Mouse (Mus musculus) E14TG2a.4 (cell line): Measurements from ENCODE around the gene Mrgprd.
A peak's percentile ranks its signal among the peaks of the same experiment; 100 is the strongest.

Experiments
- H3K27me3 ChIP-seq: 2 replicates; pipeline ENCODE4 v1.6.1; 2014; ENCODE audit warnings: low read length, control low read depth; ENCODE audit not compliant: insufficient read depth
- H3K36me3 ChIP-seq: 2 replicates; pipeline ENCODE4 v1.6.1; 2014; ENCODE audit warnings: low read length, control low read depth; ENCODE audit not compliant: insufficient read depth
- H3K4me1 ChIP-seq: replicated peaks from 2 replicates; pipeline ENCODE4 v1.6.1; 2014; ENCODE audit warnings: low read depth, low read length, control low read depth
- H3K4me3 ChIP-seq: replicated peaks from 2 replicates; pipeline ENCODE4 v1.5.1; 2014; ENCODE audit warnings: mild to moderate bottlenecking, low read length
- H3K9me3 ChIP-seq: 2 replicates; pipeline ENCODE4 v1.6.1; 2014; ENCODE audit warnings: low read length, control low read depth
- CTCF ChIP-seq: conservative IDR thresholded peaks from 2 replicates; pipeline ENCODE4 v1.5.1; 2014; ENCODE audit warnings: low read length
- NANOG ChIP-seq: IDR thresholded peaks from 2 replicates; pipeline ENCODE4 v1.6.1; 2014; ENCODE audit warnings: borderline replicate concordance, low read length, mixed read lengths
- POU5F1 ChIP-seq: IDR thresholded peaks from 2 replicates; pipeline ENCODE4 v1.6.1; 2014; ENCODE audit warnings: low read length, borderline replicate concordance

Mrgprd gene

GRCm38 (mm10) chr7:145314785-145315411 lies at the start of gene Mrgprd:
TSS of gene Mrgprd (plus strand) at chr7:145314835.
- TF ChIP-seq POU5F1, result no peak
- no peak for TF ChIP-seq NANOG
- TF ChIP-seq CTCF, result no peak
- Histone ChIP-seq H3K4me3 (no peak within 1 kb of the TSS), H3K4me1 (no peaks in the 10 kb centered on the region), H3K27me3 (peaks cover 13% of the 10 kb centered on the region; the same call in 1 of the 2 replicates), H3K36me3 (no peaks in the 10 kb centered on the region), H3K9me3 (no peaks in the 10 kb centered on the region)

- H3K36me3 ChIP-seq, result peaks cover 91% of the 10 kb centered on the region
- H3K9me3 ChIP-seq, result no peaks in the 10 kb centered on the region
- no peaks in the 10 kb centered on the region for H3K27me3 ChIP-seq
- H3K4me3 ChIP-seq, result no peak overlapping the region
- TF ChIP-seq POU5F1 (no peak), CTCF (no peak), NANOG (no peak)
- peaks cover 14% of the 10 kb centered on the region for H3K4me1 ChIP-seq
These were observed 48.6 kb upstream of the Mrgprd start for GRCm38 (mm10) chr7:145266011-145266410.

DNA sequence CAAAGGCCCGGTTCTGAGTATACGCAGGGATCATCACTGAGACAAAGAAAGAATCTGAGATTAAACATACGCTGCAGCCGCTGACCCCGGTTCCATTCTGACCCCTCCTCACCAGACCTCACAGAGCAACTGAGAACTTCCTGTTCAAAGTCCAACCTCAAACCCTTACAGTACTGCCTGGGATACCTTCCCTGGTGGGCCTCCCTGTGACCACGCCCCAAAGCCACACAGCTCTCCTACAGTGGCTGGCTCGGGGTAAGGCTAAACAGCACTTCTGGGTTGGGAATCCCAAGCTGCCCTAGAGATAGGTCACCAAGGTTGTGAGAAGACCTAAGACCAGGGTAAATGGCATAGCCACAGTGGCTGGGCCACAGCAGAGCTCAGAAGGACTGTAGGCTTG lies 45.7 kb upstream of the Mrgprd start:
- H3K4me3 ChIP-seq, result no peak overlapping the region
- TF ChIP-seq POU5F1, result no peak
- no peak for TF ChIP-seq NANOG
- TF ChIP-seq CTCF, result no peak
- no peaks in the 10 kb centered on the region for H3K27me3 ChIP-seq
- H3K9me3 ChIP-seq, result peaks cover 10% of the 10 kb centered on the region
- peaks cover 98% of the 10 kb centered on the region for H3K36me3 ChIP-seq
- peaks cover 14% of the 10 kb centered on the region for H3K4me1 ChIP-seq

DNA sequence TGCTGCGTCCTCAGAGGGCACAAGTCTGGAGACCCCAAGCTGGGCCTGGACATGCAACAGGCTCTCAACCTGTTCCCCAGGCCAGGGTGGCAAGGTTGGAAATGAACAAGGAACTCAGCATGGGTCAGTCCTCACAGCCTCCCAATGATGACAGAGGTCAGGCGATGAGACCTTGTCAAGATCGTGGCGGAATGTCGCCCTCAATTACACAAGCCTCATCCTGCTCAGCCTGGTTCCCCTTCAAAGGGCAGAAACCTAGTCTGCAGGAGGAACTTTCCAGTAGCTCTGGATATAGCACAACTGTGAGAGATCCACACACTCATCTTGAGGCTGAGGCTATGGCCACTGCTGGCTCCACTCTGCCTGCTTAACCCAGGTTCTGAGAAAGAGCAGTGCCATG lies 43.7 kb upstream of the Mrgprd start:
- peaks cover 15% of the 10 kb centered on the region for H3K9me3 ChIP-seq
- no peak for TF ChIP-seq NANOG
- no peak overlapping the region for H3K4me3 ChIP-seq
- H3K27me3 ChIP-seq, result no peaks in the 10 kb centered on the region
- H3K36me3 ChIP-seq, result peaks cover 98% of the 10 kb centered on the region
- peaks cover 14% of the 10 kb centered on the region for H3K4me1 ChIP-seq

DNA sequence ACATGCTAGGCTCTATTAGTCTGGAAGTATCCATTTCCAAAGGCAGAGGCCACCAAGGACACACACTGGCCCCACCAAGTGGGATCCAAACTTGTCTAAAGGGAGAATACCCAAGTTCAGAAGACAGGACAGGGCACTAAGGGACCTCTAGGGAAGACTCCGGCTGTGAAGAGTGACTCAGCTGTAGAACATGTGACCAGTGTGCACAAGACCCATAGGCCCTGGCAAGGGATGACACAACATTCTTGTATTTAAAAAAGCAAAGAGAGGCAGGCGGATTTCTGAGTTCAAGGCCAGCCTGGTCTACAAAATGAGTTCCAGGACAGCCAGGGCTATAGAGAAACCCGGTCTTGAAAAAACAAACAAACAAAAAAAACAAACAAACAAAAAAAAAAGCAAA lies 39.1 kb upstream of the Mrgprd start:
- Histone ChIP-seq H3K9me3 (peaks cover 15% of the 10 kb centered on the region), H3K27me3 (no peaks in the 10 kb centered on the region), H3K36me3 (peaks cover 98% of the 10 kb centered on the region), H3K4me3 (no peak overlapping the region), H3K4me1 (peaks cover 8% of the 10 kb centered on the region)
- TF ChIP-seq CTCF (no peak), POU5F1 (no peak), NANOG (no peak)

DNA sequence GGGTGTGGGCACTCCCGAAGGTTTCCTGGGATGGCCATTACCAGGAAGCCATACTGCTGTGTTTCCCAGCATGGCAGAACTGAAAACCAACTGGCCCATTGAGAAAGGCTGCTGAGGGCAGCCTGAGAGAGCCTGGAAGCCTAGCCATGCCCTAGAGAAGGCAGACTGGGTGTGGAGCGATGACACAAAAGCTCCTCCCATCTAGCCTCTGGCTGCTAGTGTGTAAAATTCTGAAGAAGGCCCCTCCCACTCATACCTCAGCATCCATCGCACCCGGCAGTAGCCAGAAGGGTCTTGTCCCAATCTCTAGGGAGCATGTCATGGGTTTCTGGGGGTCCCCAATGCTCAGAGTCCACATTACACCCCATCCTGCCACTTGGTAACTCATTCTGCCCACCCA lies 33.2 kb upstream of the Mrgprd start:
- Histone ChIP-seq H3K27me3 (no peaks in the 10 kb centered on the region), H3K9me3 (no peaks in the 10 kb centered on the region), H3K36me3 (peaks cover 54% of the 10 kb centered on the region), H3K4me3 (peak overlapping the region; percentile 32; the same call in 1 of the 2 replicates), H3K4me1 (peaks cover 60% of the 10 kb centered on the region)
- TF ChIP-seq CTCF (no peak), NANOG (no peak), POU5F1 (no peak)

GRCm38 (mm10) chr7:145283041-145283440 lies 31.6 kb upstream of the Mrgprd start:
- H3K27me3 ChIP-seq, result no peaks in the 10 kb centered on the region
- TF ChIP-seq CTCF (no peak), NANOG (no peak), POU5F1 (no peak)
- peaks cover 38% of the 10 kb centered on the region for H3K36me3 ChIP-seq
- no peaks in the 10 kb centered on the region for H3K9me3 ChIP-seq
- peak overlapping the region; percentile 81 for H3K4me3 ChIP-seq
- H3K4me1 ChIP-seq, result peaks cover 73% of the 10 kb centered on the region

- H3K27me3 ChIP-seq, result no peaks in the 10 kb centered on the region
- H3K4me1 ChIP-seq, result peaks cover 73% of the 10 kb centered on the region
- no peaks in the 10 kb centered on the region for H3K9me3 ChIP-seq
- H3K4me3 ChIP-seq, result peak within 1 kb of the TSS; percentile 81
- H3K36me3 ChIP-seq, result peaks cover 32% of the 10 kb centered on the region
- TF ChIP-seq POU5F1 (no peak), CTCF (peak; percentile 12; the same call in 1 of the 2 replicates), NANOG (no peak)
These were observed 31.0 kb upstream of the Mrgprd start, which contains the start of gene Tpcn2 for GRCm38 (mm10) chr7:145283487-145284187. TSS of gene Tpcn2 (minus strand) at chr7:145284011.
